Mouse (Mus musculus) stomach, postnatal 0 days (tissue): ENCODE measurements around the gene Gja8.

Experiments
- CTCF ChIP-seq: IDR thresholded peaks from 2 replicates; pipeline ENCODE4 v1.5.1; 2016; ENCODE audit warnings: antibody characterized with exemption, low read depth, mild to moderate bottlenecking, moderate library complexity
- EP300 ChIP-seq: optimal IDR thresholded peaks from 2 replicates; pipeline ENCODE3; 2016; ENCODE audit warnings: antibody characterized with exemption

DNA sequence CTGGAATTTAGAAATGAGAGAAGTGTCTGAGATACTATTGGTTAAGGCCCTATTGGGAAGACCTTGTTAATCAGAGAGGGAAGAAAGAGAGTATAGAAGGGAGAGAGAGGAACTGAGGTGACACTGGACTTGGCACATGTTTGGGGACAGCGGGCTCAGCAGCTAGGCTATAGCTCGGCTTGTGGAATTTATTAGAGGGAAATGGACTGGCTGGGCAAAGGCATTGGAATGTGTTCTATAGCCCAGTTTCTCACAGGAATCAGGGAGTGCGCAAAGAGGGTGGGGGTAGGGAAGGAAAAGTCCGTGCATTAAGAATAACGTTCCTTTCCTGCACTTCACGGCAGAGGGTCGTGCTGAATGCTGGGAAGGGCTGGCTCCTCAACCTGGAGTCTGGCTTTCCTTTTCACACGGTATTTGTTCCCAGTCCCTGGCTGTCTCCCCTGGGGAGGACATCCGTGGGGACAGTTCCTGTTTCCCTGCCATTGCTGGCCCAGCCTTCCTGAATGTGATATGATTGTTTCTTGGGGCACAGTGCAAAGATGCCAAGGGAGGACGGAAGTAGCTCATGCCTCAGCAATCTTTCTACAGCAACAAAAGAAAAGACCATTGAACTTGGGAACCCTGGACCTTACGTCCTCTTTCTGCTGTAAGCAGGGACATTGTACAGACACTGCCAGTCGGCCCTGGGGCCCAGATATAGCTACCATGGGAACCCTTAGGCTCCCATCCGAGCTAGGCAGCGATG lies 27.8 kb upstream of the Gja8 start:
- TF ChIP-seq CTCF (no peak), EP300 (no peak)
